Mouse (Mus musculus): ENCODE results near the gene Cfap97. TPM values are rescaled to one million over a fixed set of nuclear protein-coding genes. Genes with fewer than 3 reads are reported as not detected.
"Not testable (repeated sequence)": the region's sequence is repeated elsewhere in the genome, so short reads cannot be mapped to it uniquely, and the experiment has no call there.

Cfap97 gene
- total and polyA plus RNA-seq, 3 experiments: 11.8 to 20.9 (median 14.4) TPM

DNA sequence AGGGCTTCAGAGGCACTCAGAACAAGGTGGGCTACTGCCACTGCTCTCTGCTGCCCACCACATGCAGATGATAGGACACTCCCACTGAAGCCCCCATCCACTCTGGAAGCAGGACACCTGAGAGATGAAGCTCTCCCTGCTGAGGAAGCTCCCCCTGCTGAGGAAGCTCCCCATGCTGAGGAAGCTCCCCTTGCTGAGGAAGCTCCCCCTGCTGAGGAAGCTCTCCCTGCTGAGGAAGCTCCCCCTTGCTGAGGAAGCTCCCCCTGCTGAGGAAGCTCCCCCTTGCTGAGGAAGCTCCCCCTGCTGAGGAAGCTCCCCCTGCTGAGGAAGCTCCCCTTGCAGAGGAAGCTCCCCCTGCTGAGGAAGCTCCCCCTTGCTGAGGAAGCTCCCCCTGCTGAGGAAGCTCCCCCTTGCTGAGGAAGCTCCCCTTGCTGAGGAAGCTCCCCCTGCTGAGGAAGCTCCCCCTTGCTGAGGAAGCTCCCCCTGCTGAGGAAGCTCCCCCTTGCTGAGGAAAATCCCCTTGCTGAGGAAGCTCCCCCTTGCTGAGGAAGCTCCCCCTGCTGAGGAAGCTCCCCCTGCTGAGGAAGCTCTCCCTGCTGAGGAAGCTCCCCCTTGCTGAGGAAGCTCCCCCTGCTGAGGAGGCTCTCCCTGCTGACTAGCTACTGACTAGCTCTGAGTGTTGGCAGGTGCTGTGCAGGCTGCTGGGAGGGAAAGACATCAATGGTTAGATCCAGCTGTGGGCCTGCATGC lies 38.0 kb upstream of the Cfap97 start:
- H3K79me2 ChIP-seq (replicated peaks; ENCODE audit: control insufficient read depth, extremely low read depth, insufficient read depth, poor library complexity, severe bottlenecking); in situ Hi-C loops (cut with MboI; ENCODE audit: low pct_ligation_motif_present, low pct_unique_long_range_greater_than_20kb, low sequenced_read_pairs); H3K9me3 ChIP-seq (replicated peaks; ENCODE audit: low read length); H3K4me2 ChIP-seq (ENCODE audit: insufficient read depth, low read depth, poor library complexity, severe bottlenecking); H3K9ac ChIP-seq (ENCODE audit: insufficient read depth, low read depth); dilution Hi-C loops (cut with MboI; ENCODE audit: extremely low pct_ligation_motif_present, extremely low pct_unique_long_range_greater_than_20kb, low sequenced_read_pairs); H3K27ac ChIP-seq (ENCODE audit: insufficient read depth, low read depth); DNase-seq (ENCODE audit: extremely low read depth); H3K4me3 ChIP-seq (replicated peaks in 1 of 3; ENCODE audit: low read depth in 2 of 3, low read length in 2 of 3, poor library complexity in 1 of 3); H3K27me3 ChIP-seq (replicated peaks): not testable (repeated sequence)
- Histone ChIP-seq H3K4me1 (ENCODE audit: control insufficient read depth in 1 of 2, insufficient read depth in 2 of 2) (peaks cover 2 to 22% of the 10 kb centered on the region in 2 experiments; a peak in 3 of 4 replicates), H3K36me3 (replicated peaks in 1 of 2; ENCODE audit: control insufficient read depth in 1 of 2, insufficient read depth in 1 of 2, low read length in 1 of 2) (peaks cover 6 to 20% of the 10 kb centered on the region in 2 experiments)

DNA sequence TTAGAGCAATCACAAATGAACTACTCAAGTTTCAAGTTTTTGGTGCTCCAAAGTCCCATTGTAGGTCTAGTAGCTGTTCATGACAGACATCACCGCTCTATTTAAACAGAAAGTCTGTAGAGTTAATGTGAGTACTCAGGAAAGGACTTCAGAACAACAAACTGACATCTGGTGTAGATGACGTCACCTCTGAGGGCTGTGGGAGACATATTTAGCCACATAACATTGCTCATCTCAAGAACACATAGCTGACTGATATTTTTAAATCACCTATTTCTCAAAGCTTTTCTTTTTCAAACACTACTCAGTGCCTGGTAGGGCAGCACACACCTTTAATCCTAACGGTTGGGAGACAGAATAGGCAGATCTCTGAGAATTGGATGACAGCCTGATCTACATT lies 34.4 kb upstream of the Cfap97 start:
- Histone ChIP-seq H3K9me3 (replicated peaks; ENCODE audit: low read length) (no peaks in the 10 kb centered on the region), H3K27ac (ENCODE audit: insufficient read depth, low read depth) (no peak overlapping the region), H3K9ac (ENCODE audit: insufficient read depth, low read depth) (no peak overlapping the region), H3K4me3 (replicated peaks in 1 of 3; ENCODE audit: low read depth in 2 of 3, low read length in 2 of 3, poor library complexity in 1 of 3) (no peak overlapping the region), H3K79me2 (replicated peaks; ENCODE audit: control insufficient read depth, extremely low read depth, insufficient read depth, poor library complexity, severe bottlenecking) (no peaks in the 10 kb centered on the region), H3K27me3 (replicated peaks) (no peaks in the 10 kb centered on the region), H3K4me2 (ENCODE audit: insufficient read depth, low read depth, poor library complexity, severe bottlenecking) (peak overlapping the region; percentile 22; the same call in 1 of the 2 replicates), H3K36me3 (replicated peaks in 1 of 2; ENCODE audit: control insufficient read depth in 1 of 2, insufficient read depth in 1 of 2, low read length in 1 of 2) (peaks cover 6 to 18% of the 10 kb centered on the region in 2 experiments), H3K4me1 (ENCODE audit: control insufficient read depth in 1 of 2, insufficient read depth in 2 of 2) (peaks cover 2 to 22% of the 10 kb centered on the region in 2 experiments; a peak in 3 of 4 replicates)
- dilution Hi-C loops (cut with MboI; ENCODE audit: extremely low pct_ligation_motif_present, extremely low pct_unique_long_range_greater_than_20kb, low sequenced_read_pairs) (no loop called here), in situ Hi-C loops (cut with MboI; ENCODE audit: low pct_ligation_motif_present, low pct_unique_long_range_greater_than_20kb, low sequenced_read_pairs) (no loop called here)
- no peak for TF ChIP-seq ZKSCAN1 (IDR thresholded peaks at IDR 0.05; ENCODE audit: borderline replicate concordance, low read depth, low read length)
- TF ChIP-seq RAD21 (IDR thresholded peaks at IDR 0.05; ENCODE audit: low read depth, low read length): no peak
- TF ChIP-seq SMC3 (IDR thresholded peaks at IDR 0.05; ENCODE audit: low read depth, low read length): no peak
- TF ChIP-seq MAZ (IDR thresholded peaks at IDR 0.05; ENCODE audit: low read depth, low read length): no peak
- peak; percentile 50; the same call in 1 of the 2 replicates for TF ChIP-seq IRF4 (IDR thresholded peaks at IDR 0.05; ENCODE audit: low read depth, low read length)
- peak; percentile 61; the same call in 1 of the 2 replicates for TF ChIP-seq EP300 (IDR thresholded peaks at IDR 0.05; ENCODE audit: low read length)
- no peak for TF ChIP-seq USF2 (conservative IDR thresholded peaks at IDR 0.05; ENCODE audit: low read depth, low read length)
- TF ChIP-seq JUND (conservative IDR thresholded peaks at IDR 0.05; ENCODE audit: low read depth, low read length): peak; percentile 93
- TF ChIP-seq ELF1 (IDR thresholded peaks at IDR 0.05; ENCODE audit: low read depth, low read length): no peak
- no peak for TF ChIP-seq SIN3A (IDR thresholded peaks at IDR 0.05; ENCODE audit: low read length)
- TF ChIP-seq JUN (IDR thresholded peaks at IDR 0.05; ENCODE audit: insufficient read depth, low read depth, low read length): peak; percentile 92
- peak; percentile 91 for TF ChIP-seq MEF2A (IDR thresholded peaks at IDR 0.05; ENCODE audit: borderline replicate concordance, low read depth, low read length)
- TF ChIP-seq NRF1 (IDR thresholded peaks at IDR 0.05; ENCODE audit: low read depth, low read length): no peak
- no peak for TF ChIP-seq ZNF384 (IDR thresholded peaks at IDR 0.05; ENCODE audit: low read depth, low read length)
- no peak for TF ChIP-seq USF1 (IDR thresholded peaks at IDR 0.05; ENCODE audit: low read depth, low read length)
- peak; percentile 70; the same call in 1 of the 2 replicates for TF ChIP-seq ETS1 (conservative IDR thresholded peaks at IDR 0.05; ENCODE audit: low read depth, low read length)
- DNase-seq (ENCODE audit: extremely low read depth): peak; percentile 74
